Mouse (Mus musculus) megakaryocyte progenitor cell, adult 5-6 weeks (primary cell): ENCODE results near the gene Ddx4. TPM values are rescaled to one million over a fixed set of nuclear protein-coding genes. Genes with fewer than 3 reads are reported as not detected.

Experiments
- ATAC-seq: replicated peaks from 2 replicates; pipeline ENCODE4 v1.8.0; 2016; ENCODE audit warnings: mild to moderate bottlenecking, moderate TSS enrichment, inconsistent platforms; ENCODE audit not compliant: poor library complexity
- total RNA-seq, 2 experiments: library from RNA; stranded (forward) in 1 of 2; stranded (reverse) in 1 of 2; fragments of 157-497, 149-512 nt in 1 of 2; fragments of 200-1000 nt in 1 of 2; gene quantifications; 2 replicates each; pipeline versions ENCODE4 v1.2.3 to v1.2.4; 2015 to 2017

Ddx4 gene
- total RNA-seq (2015) (0.17 and 1.4 TPM in 2 replicates), total RNA-seq (2017) (0.54 and 1.1 TPM in 2 replicates)

DNA sequence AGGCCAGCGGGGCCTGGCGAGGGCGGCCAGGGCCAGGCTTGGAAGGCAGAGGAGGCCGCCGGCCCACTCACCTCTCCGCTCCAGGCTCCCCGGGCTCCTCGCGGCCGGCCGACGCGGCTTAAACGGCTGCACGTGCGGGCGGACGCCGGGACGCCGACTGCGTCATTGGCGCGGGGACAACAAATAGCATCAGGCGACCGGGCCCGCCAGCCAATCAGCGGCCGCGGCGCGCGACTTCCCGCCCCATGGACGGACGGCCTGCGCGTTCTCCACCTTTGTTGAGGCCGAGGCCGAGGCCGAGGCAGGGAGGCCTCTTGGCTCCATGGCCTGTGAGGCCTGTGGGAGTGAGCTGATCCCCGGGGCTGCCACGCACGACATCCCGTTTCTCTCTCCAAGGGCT is at the start of gene Ddx4:
Gene Ddx4 (minus strand): TSS at position 271 of the 400 bp plus-strand sequence.
- ATAC-seq: no peak

DNA sequence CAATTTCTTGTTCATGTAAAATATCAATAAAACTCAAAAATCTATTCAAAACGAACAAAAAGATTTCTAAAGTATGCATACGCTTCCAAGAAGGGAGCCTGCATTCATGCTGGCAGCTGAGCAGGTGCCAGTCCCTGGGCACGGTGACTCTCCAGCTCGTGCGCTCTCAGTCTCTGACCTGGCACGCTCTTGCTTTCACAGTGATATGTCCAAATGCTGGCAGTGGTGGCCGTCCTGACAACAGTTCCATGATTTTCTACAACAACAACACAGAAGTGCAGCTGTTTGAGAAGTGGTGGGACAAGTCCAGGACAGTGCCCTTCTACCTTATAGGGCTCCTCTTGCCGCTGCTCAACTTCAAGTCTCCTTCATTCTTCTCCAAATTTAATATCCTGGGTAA is 49.0 kb upstream of the Ddx4 start:
- no peak for ATAC-seq

DNA sequence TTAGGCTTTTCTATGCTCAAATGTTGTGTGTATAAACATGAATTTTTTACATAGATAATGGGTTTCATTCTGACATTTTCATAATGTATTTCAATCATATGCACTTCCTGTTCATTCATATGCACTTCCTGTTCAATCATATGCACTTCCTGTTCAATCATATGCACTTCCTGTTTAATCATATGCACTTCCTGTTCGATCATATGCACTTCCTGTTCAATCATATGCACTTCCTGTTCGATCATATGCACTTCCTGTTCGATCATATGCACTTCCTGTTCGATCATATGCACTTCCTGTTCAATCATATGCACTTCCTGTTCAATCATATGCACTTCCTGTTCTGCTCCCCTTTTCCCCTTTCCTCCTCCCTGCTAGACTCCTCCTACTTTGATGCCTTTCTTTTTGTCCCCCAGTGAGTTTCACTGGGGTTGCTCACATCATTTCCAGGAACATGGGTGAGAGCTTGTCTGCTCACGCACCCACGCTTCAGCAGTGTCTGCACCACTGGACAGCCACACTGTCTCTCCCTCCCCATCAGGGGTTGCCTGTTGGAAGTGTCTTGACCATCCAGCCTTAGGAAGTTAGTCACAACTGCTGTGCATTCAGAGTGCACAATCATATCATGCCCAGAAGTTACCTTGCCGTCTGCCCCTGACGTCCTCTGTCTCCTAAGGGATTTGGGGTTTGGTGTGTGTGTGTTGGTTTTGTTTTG is 43.4 kb upstream of the Ddx4 start:
- 0 out of 2 replicates have a peak, but pooled peaks have one; percentile 9 for ATAC-seq

DNA sequence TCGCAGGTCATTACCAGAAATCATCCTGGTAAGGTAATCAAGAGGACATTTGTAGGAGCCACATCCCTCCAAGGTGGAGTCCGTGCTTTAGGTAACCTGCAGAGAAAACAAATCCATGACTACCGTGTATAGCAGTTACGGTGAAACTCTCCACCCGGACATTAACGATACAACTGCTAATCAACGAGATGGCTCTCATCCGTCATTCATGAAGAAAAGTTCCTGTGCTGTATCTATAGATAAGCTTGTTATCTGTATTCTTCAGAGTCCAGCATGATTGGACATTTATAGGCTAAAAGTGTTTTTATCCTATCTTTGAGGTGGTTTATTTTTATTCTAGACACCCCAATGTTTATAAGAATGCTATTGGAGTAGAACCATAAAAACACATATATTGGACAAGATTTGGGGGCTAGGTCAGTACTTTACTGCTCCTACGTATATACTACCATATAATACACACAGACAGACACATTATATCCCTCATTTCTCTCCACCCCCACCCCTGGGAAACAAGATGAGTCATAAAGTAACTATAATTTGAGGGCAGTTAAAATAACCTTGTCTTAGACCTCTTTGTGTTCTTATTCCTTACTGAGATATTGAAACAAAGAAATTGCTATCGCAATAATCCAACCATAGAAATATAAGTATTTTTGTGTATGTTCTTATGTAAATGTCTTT is 40.7 kb upstream of the Ddx4 start:
- ATAC-seq: peak; percentile 69

DNA sequence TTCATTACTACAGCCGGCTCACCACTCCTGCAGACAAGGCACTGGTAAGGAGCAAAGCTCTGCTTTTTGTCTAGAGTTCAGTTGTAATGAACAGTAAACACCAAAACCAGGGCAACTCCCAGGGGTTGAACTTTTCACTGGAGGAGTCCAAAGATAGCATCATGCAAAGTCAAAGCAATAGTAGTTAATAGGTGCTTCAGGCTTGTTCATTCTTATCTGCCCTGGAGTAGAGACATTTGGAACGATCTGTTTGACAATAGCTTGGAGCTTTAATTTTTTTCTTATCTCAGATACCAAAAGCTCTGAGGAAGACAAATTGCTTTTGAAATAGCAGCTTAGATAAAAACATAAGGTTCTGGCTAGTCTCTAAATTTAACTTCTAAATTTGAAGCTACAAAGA is 33.9 kb upstream of the Ddx4 start:
- ATAC-seq: peak; percentile 71

DNA sequence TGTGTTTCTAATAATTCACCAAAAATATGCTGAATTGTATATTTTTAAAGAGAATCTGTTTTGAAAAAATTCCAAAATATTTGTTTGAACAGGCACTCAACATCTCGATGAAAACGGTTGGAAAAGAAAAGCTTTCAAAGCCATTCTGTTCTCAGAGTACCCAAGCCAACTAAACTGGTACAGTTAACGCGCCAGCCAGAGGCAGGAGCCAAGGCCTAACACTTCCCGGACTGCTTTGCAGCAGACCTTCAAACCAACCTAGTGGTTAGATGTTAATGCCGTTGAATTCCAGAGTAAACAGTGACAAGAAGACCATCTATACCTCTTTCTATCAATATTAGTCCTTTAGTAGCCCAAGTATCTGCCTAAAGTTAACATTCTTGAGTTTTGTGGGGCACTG is 31.7 kb upstream of the Ddx4 start:
- no peak for ATAC-seq

DNA sequence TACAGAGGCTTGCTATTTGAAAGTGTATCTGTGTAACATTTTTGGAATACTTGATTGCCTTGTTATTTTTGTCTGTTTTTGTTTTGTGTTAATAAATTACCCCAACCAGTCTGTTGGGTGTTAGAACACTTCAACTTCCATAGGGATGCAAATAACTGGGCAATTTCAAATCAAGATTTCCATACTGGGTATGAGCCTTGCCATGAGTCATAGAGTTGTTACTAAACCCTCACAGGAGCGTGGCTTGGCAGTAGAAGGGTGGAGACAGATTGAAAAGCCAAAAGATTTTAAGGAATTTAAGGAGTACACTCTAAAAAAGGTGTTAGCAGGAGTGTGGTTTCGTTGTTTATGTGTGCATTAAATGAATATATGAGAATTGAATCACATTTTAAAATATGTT is 31.0 kb upstream of the Ddx4 start:
- ATAC-seq: no peak

DNA sequence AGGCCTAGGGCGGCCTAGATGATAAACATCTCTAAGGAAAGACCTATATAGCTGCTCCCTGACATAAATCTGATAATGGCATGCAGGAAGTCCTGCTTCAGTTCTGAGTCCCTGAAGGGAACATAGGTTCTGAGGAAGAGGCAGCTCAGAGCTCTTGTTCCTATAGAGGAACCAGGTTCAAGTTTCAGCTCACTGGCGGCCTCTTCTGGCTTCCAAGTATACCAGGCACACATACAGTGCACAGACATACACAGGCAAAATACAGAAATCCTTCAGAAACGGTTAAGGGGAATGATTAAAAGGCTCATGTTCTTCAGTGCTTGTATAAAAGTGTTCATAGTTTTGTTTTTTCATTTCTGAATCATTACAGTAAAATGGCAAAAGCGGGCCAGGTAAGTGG is 25.9 kb upstream of the Ddx4 start:
- peak; percentile 49; the same call in 1 of the 2 replicates for ATAC-seq

DNA sequence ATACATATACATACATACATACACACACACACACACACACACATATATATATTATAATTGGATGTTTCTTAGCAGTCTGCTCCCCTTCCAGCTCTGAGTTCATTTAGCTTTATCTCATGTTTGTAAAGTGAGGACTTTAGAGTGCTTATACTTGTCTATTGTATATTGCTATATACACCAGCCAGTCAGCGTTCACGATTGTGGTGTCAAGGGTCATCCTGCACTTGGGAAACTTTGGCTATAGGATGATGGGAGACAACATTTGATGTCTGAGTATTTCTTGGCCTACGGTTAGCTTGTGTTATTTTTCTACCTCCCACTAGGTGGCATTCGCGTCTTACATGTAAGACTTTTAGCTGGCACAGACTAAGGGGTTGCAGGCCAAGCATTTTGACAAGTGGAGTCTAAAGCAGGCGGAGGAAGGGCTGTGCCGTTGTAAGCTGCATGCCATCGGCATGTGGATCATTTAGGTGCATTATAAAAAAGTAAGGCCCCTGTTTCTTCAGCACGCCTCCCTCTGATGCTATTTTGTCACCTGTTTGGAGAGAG is 21.7 kb upstream of the Ddx4 start:
- peak; percentile 91 for ATAC-seq

DNA sequence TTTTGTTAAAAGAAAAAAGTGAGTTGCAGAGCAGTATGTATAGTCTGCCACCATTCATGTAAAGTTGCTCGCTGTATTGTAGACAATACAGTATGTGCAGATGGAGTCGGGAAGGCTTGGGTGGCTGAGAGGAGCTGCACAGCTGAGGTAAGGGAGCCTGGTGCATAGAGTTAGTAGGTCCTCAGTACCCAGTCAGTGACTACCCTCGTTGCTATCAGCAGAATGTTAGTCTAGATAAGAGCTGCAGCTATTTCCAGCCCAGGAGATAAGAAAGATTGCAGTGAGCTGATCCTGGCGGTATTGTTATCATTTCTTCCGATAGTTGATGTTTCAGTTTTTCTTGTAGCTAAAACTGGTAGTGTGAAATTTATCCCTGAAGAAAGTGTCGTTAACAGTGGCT is 20.5 kb upstream of the Ddx4 start:
- peak; percentile 49 for ATAC-seq

DNA sequence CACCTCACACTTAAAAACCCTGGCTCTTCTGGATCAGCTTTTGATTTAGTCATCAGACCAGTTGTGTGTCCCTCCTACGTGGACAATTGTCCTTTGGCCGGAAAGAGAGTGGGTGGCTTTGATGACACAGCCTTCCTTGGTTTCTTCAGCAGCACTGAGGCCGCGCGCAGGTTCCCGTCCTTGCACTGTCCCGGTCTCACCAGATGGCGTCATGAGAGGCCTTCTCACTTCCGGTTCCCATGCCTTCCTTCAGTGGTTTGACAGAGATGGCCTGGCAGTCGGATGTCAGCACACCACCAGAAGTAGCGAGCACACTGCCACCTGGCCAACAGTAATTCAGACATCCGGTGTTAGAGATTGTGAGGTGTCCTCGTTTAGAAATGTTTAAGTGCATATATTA is 19.4 kb upstream of the Ddx4 start:
- no peak for ATAC-seq

DNA sequence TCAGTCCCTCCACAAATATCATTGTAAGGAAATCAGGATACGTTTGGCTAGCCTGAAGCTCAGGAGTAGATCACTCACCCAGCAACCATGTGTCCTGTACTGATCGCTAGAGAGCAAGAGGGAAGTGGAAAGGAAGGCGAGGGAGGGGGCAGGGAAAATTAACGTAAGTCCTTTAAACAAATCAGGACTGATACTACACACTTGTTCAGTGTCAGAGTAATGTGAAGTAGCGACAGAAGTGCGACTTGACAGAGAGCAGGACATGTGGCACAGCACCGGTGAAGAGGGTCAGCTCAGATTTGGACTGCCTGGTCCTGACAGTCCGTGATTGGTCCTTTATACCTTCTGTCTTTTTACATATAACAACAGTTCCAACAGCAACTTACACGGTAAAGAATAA is 14.9 kb upstream of the Ddx4 start:
- ATAC-seq: no peak

DNA sequence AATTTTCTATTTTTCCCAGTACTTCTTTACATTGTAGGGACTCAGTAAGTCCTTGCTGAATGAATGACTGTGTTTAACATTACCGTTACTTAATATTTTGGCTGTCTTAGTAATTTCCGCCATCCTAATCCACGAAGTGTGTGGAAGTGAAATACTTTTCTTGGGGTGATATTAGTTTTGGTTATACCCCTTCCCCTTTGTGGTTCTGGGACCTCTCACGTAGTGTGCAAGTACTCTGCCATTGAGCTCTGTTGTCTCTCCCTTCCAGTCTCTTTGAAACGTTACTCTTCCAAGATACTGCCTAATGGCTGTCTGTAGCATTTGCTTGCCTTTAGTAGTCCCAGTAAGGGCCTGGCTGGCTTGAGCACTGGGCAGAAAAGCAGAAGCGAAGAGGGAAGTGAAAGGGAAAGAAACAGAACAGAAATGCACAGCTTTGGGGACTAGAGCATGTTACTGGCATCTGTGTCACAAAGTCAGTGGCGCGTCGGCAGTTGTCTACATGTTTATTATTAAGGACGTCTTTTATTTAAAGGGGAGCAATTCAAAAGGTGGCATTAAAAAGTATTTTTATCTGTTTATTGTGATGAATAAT is 14.3 kb upstream of the Ddx4 start:
- peak; percentile 85 for ATAC-seq

DNA sequence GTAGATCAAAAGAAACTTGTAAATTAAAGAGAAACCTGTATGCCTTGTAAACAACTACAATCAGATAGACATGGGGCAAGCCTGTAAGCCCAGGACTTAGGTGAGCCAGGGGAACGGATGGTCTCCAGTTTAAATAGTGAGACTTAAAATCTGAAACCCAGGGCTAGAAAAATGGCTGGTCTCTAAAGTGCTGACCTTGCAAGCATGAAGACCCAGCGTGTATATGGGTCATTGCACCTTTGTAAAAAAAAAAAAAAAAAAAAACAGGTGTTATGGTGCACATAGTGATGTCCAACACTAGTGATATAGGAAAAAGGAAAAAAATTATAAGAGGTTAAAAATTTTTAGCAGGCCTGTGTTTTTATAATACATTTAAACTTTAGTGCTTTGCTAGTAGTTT is 9.4 kb upstream of the Ddx4 start:
- ATAC-seq: no peak

DNA sequence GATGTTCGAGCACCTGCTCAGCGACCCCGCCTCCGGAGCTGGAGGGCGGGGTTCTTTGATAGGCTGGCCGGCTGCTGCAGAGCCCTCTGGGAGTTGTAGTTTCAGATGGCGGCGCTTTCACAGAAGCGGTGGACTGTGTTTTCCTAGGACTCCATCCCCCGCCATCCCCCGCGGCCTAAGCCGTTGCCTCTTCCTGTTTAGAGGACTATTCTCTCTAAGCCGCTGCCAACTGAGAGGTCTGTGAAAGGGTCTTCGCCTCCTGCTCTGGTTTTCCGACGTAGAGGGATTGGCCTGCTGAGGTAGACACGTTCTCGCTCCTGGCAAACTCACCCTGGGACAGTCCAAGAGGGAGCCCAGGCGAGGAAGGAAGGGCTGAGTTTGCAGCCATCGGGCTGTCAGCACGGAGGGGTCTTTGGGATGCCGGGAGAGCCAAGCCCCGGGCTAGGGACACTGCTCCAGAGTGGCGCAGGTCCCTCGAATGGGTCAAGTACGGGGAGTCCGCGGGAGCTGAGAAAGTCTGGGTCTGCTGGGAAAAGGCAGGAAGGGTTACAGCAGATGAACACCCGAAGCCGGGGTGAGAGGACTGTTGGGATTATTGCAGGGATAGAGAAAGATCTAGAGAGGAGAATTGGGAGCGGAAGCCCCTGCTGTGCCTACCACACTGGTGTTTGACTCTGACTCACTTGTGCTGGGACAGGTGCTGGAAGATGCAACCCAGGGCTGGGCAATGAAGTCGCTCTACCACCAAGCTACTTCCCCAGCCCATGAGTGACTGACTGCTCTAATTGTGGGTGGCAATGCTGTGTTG is 8.5 kb upstream of the Ddx4 start, which contains the start of gene Slc38a9:
Gene Slc38a9 (plus strand): TSS at position 178 of the 808 bp plus-strand sequence.
- ATAC-seq: peak; percentile 97

DNA sequence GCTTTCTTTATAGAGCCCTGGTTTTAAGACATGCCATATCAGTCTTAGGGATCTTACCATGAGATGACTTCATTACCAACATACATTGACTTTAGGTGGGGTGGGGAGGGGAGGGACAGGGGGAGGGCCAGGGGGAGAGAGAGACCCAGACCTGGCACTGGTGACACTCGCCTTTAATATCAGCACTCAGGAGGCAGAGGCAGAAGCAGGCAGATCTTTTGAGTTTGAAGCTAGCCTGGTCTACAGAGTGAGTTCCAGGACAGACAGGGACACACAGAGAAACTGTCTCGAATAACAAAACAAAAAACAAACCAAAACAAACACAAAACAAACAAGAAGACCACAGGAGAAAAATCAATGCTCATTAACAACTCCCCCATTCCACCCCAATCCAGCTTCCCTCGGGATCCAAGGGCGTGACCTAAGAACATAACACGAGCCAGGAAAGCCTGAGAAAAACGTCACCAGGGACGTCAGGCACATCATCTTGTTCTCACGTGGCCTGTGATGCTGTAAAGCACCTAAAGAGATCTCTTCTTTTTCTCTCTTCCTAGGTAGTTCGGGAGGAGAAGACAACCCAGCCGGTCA is 7.8 kb upstream of the Ddx4 start:
- ATAC-seq: no peak

DNA sequence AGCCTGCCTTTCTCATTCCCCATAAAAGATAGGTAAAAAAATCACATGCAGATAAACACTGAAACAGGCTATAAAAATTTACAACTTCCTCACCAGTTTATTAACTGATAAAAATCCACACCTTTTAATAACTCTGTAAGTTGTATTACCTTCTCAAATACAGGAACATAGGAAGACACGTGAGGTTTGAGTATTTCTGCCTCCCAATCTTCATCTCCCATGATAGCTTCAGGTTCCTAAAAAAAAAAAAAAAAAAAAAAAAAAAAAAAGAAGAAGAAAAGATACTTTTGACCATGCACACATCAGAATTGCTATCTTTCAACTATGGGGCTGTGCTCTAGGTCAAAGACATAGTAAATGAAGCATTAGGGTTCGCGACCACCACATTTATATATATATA is 1.1 kb downstream of the Ddx4 start:
- no peak for ATAC-seq

DNA sequence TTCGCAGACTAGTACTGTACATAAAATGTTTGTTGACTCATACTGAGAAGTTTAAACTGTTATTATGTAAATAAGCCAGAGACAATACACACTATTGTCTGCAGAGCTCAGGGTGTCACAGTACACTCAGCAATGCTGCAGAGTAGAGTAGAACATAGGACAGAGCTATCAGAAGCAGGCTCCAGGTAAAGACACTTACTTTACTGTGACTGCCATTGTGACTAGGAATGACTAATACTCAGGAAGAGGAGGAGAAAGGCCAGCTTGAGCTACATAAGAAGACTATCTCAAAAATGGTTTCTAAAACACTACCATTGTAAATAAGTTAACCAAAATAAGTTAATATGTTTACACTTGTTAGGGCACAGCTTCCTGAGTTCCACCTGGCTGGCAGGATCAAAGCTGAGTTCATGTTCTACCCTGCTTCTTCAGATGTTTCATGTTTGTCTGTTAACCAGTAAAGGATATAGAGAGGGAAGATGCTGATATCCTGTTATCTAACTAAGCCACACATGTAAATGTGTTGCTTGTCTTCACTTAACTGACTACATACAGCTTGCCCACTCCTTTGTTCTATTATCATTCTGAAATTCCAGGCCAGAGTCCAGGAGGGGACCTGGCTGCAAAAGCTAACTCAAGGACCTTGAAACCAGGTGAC is 6.6 kb downstream of the Ddx4 start:
- peak; percentile 79 for ATAC-seq

DNA sequence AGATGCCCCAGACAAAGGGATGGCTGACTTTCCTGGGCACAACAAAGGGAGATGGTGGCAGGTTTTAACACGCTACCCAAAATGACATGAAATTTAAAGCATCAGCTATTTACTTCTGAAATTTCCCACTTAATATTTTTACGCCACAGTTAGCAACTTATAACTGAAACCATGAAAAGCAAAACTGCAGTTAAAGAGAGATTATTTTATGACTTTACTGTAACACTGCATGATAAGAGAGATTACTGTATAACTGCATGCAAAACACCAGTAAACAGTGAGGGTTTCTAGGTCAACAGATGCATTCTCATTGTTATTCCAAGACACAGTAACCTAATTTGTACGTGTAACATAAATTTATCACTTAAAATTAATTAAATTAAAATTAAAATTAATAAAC is 7.3 kb downstream of the Ddx4 start:
- ATAC-seq: no peak

DNA sequence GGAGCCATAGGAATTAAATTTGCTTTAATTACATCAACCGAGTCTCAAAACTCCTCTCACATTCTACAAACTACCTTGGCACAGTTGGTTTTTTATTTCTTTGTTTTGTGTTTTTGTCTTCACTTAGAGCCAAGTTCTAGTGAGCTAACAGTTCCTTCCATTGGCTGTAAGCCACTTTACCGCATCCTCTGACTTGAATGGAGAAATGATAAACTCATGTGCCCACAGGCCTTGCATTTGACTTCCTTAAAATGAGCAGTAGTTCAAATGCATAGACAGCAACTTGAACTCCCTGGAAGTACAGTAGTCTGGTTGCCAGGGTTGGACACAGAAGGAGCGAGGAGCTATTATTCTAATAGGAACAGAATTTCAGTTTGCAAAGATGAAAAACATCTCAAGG is 9.4 kb downstream of the Ddx4 start:
- 0 out of 2 replicates have a peak, but pooled peaks have one; percentile 10 for ATAC-seq
